Mouse (Mus musculus) limb, embryonic 14.5 days (tissue): ENCODE results near the gene Acbd6. TPM values are rescaled to one million over a fixed set of nuclear protein-coding genes. Genes with fewer than 3 reads are reported as not detected.

ENCODE experiments used
- ATAC-seq: fragments of 200-750 bp; cut with Nextera tagmentation; 2 replicates; pipeline ENCODE4 v1.8.0; 2017; ENCODE audit warnings: low read depth, moderate number of reproducible peaks, moderate TSS enrichment; ENCODE audit not compliant: low FRiP score
- DNase-seq: peaks from one replicate; pipeline ENCODE4 v3.0.0-alpha.2; 2015; ENCODE audit warnings: low spot score
- H3K27ac ChIP-seq: fragments of 300-500 bp; sonication (generic); replicated peaks from 2 replicates; pipeline ENCODE4 v1.5.1; 2014; ENCODE audit warnings: low read depth, mild to moderate bottlenecking, low read length, moderate library complexity, mixed read lengths
- H3K27me3 ChIP-seq: fragments of 300-500 bp; sonication (generic); 2 replicates; pipeline ENCODE4 v1.6.1; 2014; ENCODE audit warnings: low read length, mixed read lengths; ENCODE audit not compliant: control insufficient read depth, insufficient read depth
- H3K36me3 ChIP-seq: fragments of 300-500 bp; sonication (generic); 2 replicates; pipeline ENCODE4 v1.6.1; 2014; ENCODE audit warnings: mild to moderate bottlenecking, low read length, moderate library complexity, mixed read lengths; ENCODE audit not compliant: control insufficient read depth, insufficient read depth
- H3K4me1 ChIP-seq: fragments of 300-500 bp; sonication (generic); 2 replicates; pipeline ENCODE4 v1.6.1; 2014; ENCODE audit warnings: antibody characterized with exemption, low read length, mixed read lengths; ENCODE audit not compliant: control insufficient read depth, insufficient read depth
- H3K4me2 ChIP-seq: fragments of 300-500 bp; sonication (generic); replicated peaks from 2 replicates; pipeline ENCODE4 v1.6.1; 2014; ENCODE audit warnings: low read depth, mild to moderate bottlenecking, low read length, moderate library complexity; ENCODE audit not compliant: severe bottlenecking
- H3K4me3 ChIP-seq: fragments of 300-500 bp; sonication (generic); replicated peaks from 2 replicates; pipeline ENCODE4 v1.5.1; 2014; ENCODE audit warnings: low read length
- H3K9ac ChIP-seq: fragments of 300-500 bp; sonication (generic); 2 replicates; pipeline ENCODE4 v1.6.1; 2014; ENCODE audit warnings: mild to moderate bottlenecking, low read depth, low read length, moderate library complexity; ENCODE audit not compliant: severe bottlenecking
- H3K9me3 ChIP-seq: fragments of 300-500 bp; sonication (generic); 2 replicates; pipeline ENCODE4 v1.6.1; 2016; ENCODE audit warnings: low read length; ENCODE audit not compliant: control insufficient read depth
- POLR2A ChIP-seq: fragments of 200-500 bp; IDR thresholded peaks from 2 replicates; pipeline ENCODE4 v1.8.0; 2012; ENCODE audit warnings: inconsistent platforms, mild to moderate bottlenecking, moderate library complexity, borderline replicate concordance; ENCODE audit not compliant: insufficient read depth, insufficient read length; ENCODE audit errors: extremely low read depth
- WGBS: fragments of 180-500 bp; shearing (Covaris S2); extraction: QIAGEN DNeasy Blood & Tissue Kit; methylation state at CpG from one replicate; pipeline ENCODE4 v1.1.7; 2014; 5-methylcytosine and 5-hydroxymethylcytosine counted together
- polyA plus RNA-seq, 2 experiments: library from polyadenylated mRNA; depleted of rRNA in 1 of 2; stranded (reverse) in 1 of 2; unstranded in 1 of 2; fragments of >200 nt; fragmentation: Nextera tagmentation in 1 of 2; extraction: Ambion mirVana in 1 of 2; gene quantifications; 2 replicates each; pipeline versions ENCODE4 v1.2.1 to v1.2.3; 2012 to 2014

Acbd6 gene
- polyA plus RNA-seq, 2 experiments: 87.9 to 88.3 TPM

GRCm38 (mm10) chr1:155703191-155703680, 145.3 kb downstream of the Acbd6 start:
- ATAC-seq (no peak), DNase-seq (no peak)
- Histone ChIP-seq H3K27me3 (no peaks in the 10 kb centered on the region), H3K9ac (no peak overlapping the region), H3K27ac (no peak overlapping the region), H3K4me2 (no peak overlapping the region), H3K4me3 (no peak overlapping the region), H3K9me3 (no peaks in the 10 kb centered on the region), H3K36me3 (no peaks in the 10 kb centered on the region), H3K4me1 (0 out of 2 replicates have a peak, but pooled peaks cover 4% of the 10 kb centered on the region)
- no peak for TF ChIP-seq POLR2A
- WGBS: 91% methylated on average over 5 of the region's 5 CpGs

GRCm38 (mm10) chr1:155704182-155704581, 146.3 kb downstream of the Acbd6 start:
- no peak overlapping the region for H3K9ac ChIP-seq
- DNase-seq: no peak
- 54% methylated on average over 5 of the region's 5 CpGs for WGBS
- H3K27ac ChIP-seq: no peak overlapping the region
- ATAC-seq: no peak
- no peaks in the 10 kb centered on the region for H3K27me3 ChIP-seq
- no peaks in the 10 kb centered on the region for H3K36me3 ChIP-seq
- no peak overlapping the region for H3K4me3 ChIP-seq
- no peak for TF ChIP-seq POLR2A
- 0 out of 2 replicates have a peak, but pooled peaks cover 3% of the 10 kb centered on the region for H3K4me1 ChIP-seq
- H3K4me2 ChIP-seq: no peak overlapping the region
- H3K9me3 ChIP-seq: no peaks in the 10 kb centered on the region

GRCm38 (mm10) chr1:155713306-155713705, 155.4 kb downstream of the Acbd6 start:
- no peaks in the 10 kb centered on the region for H3K9me3 ChIP-seq
- H3K9ac ChIP-seq: no peak overlapping the region
- no peak overlapping the region for H3K4me3 ChIP-seq
- no peak overlapping the region for H3K4me2 ChIP-seq
- no peaks in the 10 kb centered on the region for H3K36me3 ChIP-seq
- no peak for DNase-seq
- H3K27ac ChIP-seq: no peak overlapping the region
- 63% methylated on average over 2 of the region's 2 CpGs for WGBS
- no peak for TF ChIP-seq POLR2A
- H3K4me1 ChIP-seq: no peaks in the 10 kb centered on the region
- no peak for ATAC-seq
- H3K27me3 ChIP-seq: no peaks in the 10 kb centered on the region

GRCm38 (mm10) chr1:155715366-155715765, 157.4 kb downstream of the Acbd6 start:
- no peak overlapping the region for H3K4me2 ChIP-seq

GRCm38 (mm10) chr1:155717301-155717700, 159.4 kb downstream of the Acbd6 start:
- Histone ChIP-seq H3K36me3 (no peaks in the 10 kb centered on the region), H3K9me3 (no peaks in the 10 kb centered on the region), H3K9ac (no peak overlapping the region), H3K4me3 (no peak overlapping the region), H3K4me2 (no peak overlapping the region), H3K27ac (no peak overlapping the region), H3K4me1 (no peaks in the 10 kb centered on the region), H3K27me3 (no peaks in the 10 kb centered on the region; the same call in 1 of the 2 replicates)
- ATAC-seq (no peak), DNase-seq (no peak)
- 87% methylated on average over 12 of the region's 12 CpGs for WGBS
- TF ChIP-seq POLR2A: no peak

More at GRCm38 (mm10) chr1:155715366-155715765, 157.4 kb downstream of the Acbd6 start:
- Histone ChIP-seq H3K4me3 (no peak overlapping the region), H3K4me1 (no peaks in the 10 kb centered on the region), H3K27me3 (no peaks in the 10 kb centered on the region), H3K9me3 (no peaks in the 10 kb centered on the region), H3K36me3 (no peaks in the 10 kb centered on the region), H3K9ac (no peak overlapping the region), H3K27ac (no peak overlapping the region)
- no peak for ATAC-seq
- TF ChIP-seq POLR2A: no peak
- DNase-seq: no peak

- Histone ChIP-seq H3K9me3 (no peaks in the 10 kb centered on the region), H3K27me3 (peaks cover 13% of the 10 kb centered on the region; the same call in 1 of the 2 replicates), H3K4me1 (no peaks in the 10 kb centered on the region), H3K4me2 (no peak overlapping the region), H3K4me3 (no peak overlapping the region), H3K9ac (no peak overlapping the region), H3K36me3 (no peaks in the 10 kb centered on the region), H3K27ac (no peak overlapping the region)
- TF ChIP-seq POLR2A: no peak
- DNase-seq (no peak), ATAC-seq (no peak)
- 74% methylated on average over 3 of the region's 3 CpGs for WGBS
Measured at GRCm38 (mm10) chr1:155718851-155719250, 160.9 kb downstream of the Acbd6 start.
